ENCODE assay signal across 8 mouse cellular contexts in the genomic region with DNA sequence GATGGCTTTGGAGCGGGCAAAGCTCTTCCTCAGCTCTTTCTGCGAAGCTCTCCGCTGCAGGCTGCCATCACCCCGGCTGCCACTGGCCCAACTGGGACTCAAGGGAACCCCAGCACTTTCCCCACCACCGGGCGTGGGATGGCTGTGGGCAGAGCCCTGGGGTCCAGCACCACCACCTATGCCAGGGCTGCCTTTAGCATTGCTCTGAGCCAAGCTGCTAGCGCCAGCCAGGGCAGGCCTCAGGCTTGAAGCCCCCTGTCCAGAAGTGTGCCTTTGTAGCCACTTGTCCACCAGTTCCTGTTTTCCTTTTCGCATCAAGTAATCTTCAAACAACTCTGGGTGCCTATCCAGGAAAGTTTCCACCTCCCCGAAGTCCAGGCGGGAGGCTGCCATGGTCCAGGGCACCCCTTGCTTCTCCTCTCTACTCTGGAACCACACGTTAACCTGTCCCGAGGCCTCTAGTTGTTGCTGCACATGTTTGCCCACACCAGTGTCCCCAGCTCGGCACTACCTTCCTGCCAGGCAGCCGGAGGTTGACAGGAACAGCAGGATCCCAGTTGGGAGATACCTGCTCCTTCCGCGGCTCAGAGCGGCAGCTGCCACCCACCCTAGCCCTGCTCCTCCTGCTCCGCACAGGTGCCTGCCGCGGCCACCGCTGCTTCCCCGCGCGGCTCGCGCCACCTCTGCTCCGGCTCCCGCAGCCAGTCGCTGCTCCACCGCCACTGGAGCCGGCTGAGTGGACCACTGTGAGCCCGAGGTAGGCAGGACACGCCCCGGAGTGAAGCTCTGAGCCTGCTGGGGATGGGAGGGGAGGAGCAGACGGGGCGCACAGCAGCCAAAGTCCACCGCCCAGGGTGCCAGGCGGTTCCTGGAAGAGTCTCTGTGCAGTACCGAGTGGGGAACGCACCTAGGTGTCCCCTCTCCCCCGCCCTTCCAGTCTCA. TPM values are rescaled to one million over a fixed set of nuclear protein-coding genes. Genes with fewer than 3 reads are reported as not detected.
DNase-seq lines count a peak whose midpoint lies in the region; ATAC-seq lines count a peak whose summit lies in the region.

A gene (minus strand): TSS at position 560 of the 942 bp plus-strand sequence.

- 16% methylated on average over 41 of the region's 41 CpGs for WGBS in stomach, embryonic 16.5 days

- no peak within 1 kb of the TSS for H3K27ac ChIP-seq in stomach, embryonic 16.5 days (ENCODE audit: low read length)

- no peaks in the 10 kb centered on the region for H3K36me3 ChIP-seq in stomach, embryonic 16.5 days (ENCODE audit: control insufficient read depth, insufficient read depth, low read length)

- peaks cover 8% of the 10 kb centered on the region; the same call in 1 of the 2 replicates for H3K4me1 ChIP-seq in stomach, embryonic 16.5 days (ENCODE audit: control insufficient read depth, insufficient read depth, low read length)

- peak within 1 kb of the TSS; percentile 52 for H3K4me3 ChIP-seq in stomach, embryonic 16.5 days (replicated peaks; ENCODE audit: low read length)

- no peaks in the 10 kb centered on the region for H3K9me3 ChIP-seq in stomach, embryonic 16.5 days (replicated peaks; ENCODE audit: control insufficient read depth, low read length)

- H3K9ac ChIP-seq in stomach, embryonic 16.5 days (ENCODE audit: low read length), result peak within 1 kb of the TSS; percentile 60

- H3K4me2 ChIP-seq in stomach, embryonic 16.5 days (ENCODE audit: low read depth, low read length), result peak within 1 kb of the TSS; percentile 97

- peak; percentile 44 to 57 for ATAC-seq in hematopoietic stem cell, adult 5-6 weeks (replicated peaks in 1 of 2; ENCODE audit: insufficient read depth in 1 of 2, low FRiP score in 2 of 2, low TSS enrichment in 1 of 2, low read depth in 1 of 2, poor library complexity in 2 of 2, severe bottlenecking in 2 of 2)
- ATAC-seq in megakaryocyte progenitor cell, adult 5-6 weeks (replicated peaks; ENCODE audit: poor library complexity), result peak; percentile 66
- ATAC-seq in stomach, embryonic 16.5 days (ENCODE audit: insufficient read depth, low FRiP score), result peak; percentile 92

- H3K27me3 ChIP-seq in stomach, embryonic 16.5 days (ENCODE audit: control insufficient read depth, insufficient read depth, low read length), result peaks cover 6% of the 10 kb centered on the region; the same call in 1 of the 2 replicates

- peak; percentile 24 for DNase-seq in right cerebral cortex, postnatal 25 days
- DNase-seq in right cerebral cortex, postnatal 36 days (ENCODE audit: low spot score in 2 of 2), result no peak
- DNase-seq in embryo, embryonic 9.5 days (ENCODE audit: extremely low spot score), result peak; percentile 31
- DNase-seq in layer of hippocampus, postnatal 25 days (ENCODE audit: extremely low spot score in 1 of 2, low spot score in 1 of 2), result peak in 1 of 2 experiments; percentile 22
- no peak for DNase-seq in spleen, adult 12 weeks (ENCODE audit: low spot score)

RNA-seq across cellular contexts. Expression of the gene that starts here (rescaled TPM):
- total RNA-seq in hematopoietic stem cell, adult 5-6 weeks (2017), result not detected in 2 replicates
- total RNA-seq in layer of hippocampus, postnatal 25 days (2021), result 10 to 100 TPM; 12.5 to 16.7 TPM
- not detected in 2 replicates for total RNA-seq in megakaryocyte progenitor cell, adult 5-6 weeks (2015)
- not detected in 2 replicates for total RNA-seq in megakaryocyte progenitor cell, adult 5-6 weeks (2017)
- 0.08 and 0.10 TPM in 2 replicates for polyA plus RNA-seq in stomach, embryonic 16.5 days (2015; fragmentation: Nextera tagmentation; extraction: Ambion mirVana)

Comparison
In these comparisons a context has a peak if more than half of its experiments do, and no peak if none do; other contexts are left out.
1. RNA of the gene that starts here (total RNA-seq): 12.5 to 16.7 TPM in layer of hippocampus, postnatal 25 days; not detected in hematopoietic stem cell, adult 5-6 weeks and not detected in megakaryocyte progenitor cell, adult 5-6 weeks; every median in the first group is over 10 times any median in the second.
2. DNase-seq: peak in right cerebral cortex, postnatal 25 days (single experiment) and embryo, embryonic 9.5 days (single experiment); none in right cerebral cortex, postnatal 36 days (0 of 2) and spleen, adult 12 weeks (single experiment).
3. Peak in ATAC-seq in hematopoietic stem cell, adult 5-6 weeks; RNA of the gene not detected or under 1 TPM.
4. Peak in ATAC-seq in megakaryocyte progenitor cell, adult 5-6 weeks; RNA of the gene not detected or under 1 TPM.
5. Peak in ATAC-seq, H3K4me3 ChIP-seq, H3K9ac ChIP-seq and H3K4me2 ChIP-seq in stomach, embryonic 16.5 days; RNA of the gene not detected or under 1 TPM.
6. Peak in every context shown above with its lines, with median percentiles within 50 percentile points of each other: ATAC-seq.